Mouse (Mus musculus) bone marrow macrophage, adult 2 months (primary cell): ENCODE data around the gene Slc6a11. TPM values are rescaled to one million over a fixed set of nuclear protein-coding genes. Genes with fewer than 3 reads are reported as not detected.

Experiments
- H3K27ac ChIP-seq: 2 replicates; pipeline ENCODE4 v1.5.1; 2012; ENCODE audit warnings: low read depth, low read length; ENCODE audit not compliant: insufficient read depth
- H3K4me1 ChIP-seq: 2 replicates; pipeline ENCODE4 v1.6.1; 2012; ENCODE audit warnings: low read length; ENCODE audit not compliant: control insufficient read depth, insufficient read depth
- H3K4me3 ChIP-seq: 2 replicates; pipeline ENCODE4 v1.5.1; 2012; ENCODE audit warnings: mild to moderate bottlenecking, low read length, moderate library complexity; ENCODE audit not compliant: insufficient read depth
- CTCF ChIP-seq: IDR thresholded peaks from 2 replicates; pipeline ENCODE4 v1.5.1; 2012; ENCODE audit warnings: low read depth, mild to moderate bottlenecking, low read length, moderate library complexity
- POLR2A ChIP-seq: IDR thresholded peaks from 2 replicates; pipeline ENCODE4 v1.6.1; 2012; ENCODE audit warnings: mild to moderate bottlenecking, low read depth, low read length, borderline replicate concordance
- polyA plus RNA-seq: library from polyadenylated mRNA; stranded (reverse); fragments of >200 nt; gene quantifications from 2 replicates; pipeline ENCODE4 v1.2.4, GENCODE M21; 2012; ENCODE audit not compliant: missing spikeins, insufficient read depth, insufficient read length

The Slc6a11 gene
- polyA plus RNA-seq, 1 experiment = not detected

DNA sequence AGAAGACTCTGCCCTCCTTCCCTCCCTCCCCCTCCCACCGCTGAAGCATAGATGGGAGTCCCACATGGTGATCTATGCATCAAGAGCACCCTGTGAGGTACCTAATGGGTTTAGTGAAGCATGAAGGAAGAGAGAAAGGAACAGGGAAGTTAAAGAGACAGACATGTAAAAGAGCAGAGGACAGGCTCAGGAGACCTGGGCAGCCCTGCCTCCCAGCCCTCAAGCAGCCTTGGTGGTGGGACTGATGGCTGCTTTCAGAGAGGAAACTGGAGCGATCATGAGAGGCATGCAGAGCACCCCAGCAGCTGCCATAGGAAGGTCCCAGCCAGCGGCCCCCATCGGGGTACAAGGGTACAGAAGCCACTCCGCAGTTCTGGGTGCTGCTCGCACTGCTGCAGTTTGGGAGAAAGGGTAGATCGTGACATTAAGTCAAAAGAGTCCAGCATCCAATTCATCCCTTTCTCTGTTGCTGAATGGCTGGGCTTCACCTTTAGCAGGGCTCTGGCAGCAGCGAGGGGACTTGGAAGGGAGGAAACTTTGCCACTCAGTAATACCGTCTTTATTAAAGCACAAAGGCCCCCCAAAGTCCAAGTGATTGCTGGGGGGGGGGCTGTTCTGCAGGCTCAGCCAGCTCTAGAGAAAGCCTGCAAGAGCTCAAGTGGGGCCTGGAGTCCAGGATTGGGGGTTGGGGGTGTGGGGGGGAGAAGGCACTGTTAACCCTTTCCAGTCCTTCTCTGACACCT is 43.5 kb downstream of the Slc6a11 start:
- Histone ChIP-seq H3K4me3 (no peak overlapping the region), H3K27ac (no peak overlapping the region), H3K4me1 (no peaks in the 10 kb centered on the region)
- TF ChIP-seq CTCF (no peak), POLR2A (no peak)

DNA sequence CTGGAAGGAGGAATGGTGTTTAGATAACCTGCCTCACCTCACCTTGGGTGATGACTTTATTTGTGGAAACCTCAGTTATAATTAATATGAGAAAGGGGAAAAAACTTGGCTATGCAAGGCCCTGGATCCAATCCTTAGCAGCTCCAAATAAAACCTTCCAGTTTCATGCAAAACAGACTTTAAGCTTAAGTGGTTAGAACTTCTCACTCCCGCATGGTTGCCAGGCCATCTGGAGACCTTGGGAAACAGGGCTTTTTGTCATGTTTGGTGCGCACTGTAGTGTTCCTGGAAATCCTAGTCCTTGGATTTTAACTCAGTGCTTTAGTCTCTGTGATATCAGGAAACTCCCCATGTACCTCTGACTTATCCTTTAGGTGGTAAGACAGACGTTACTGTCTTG is 47.1 kb downstream of the Slc6a11 start:
- TF ChIP-seq POLR2A (no peak), CTCF (no peak)
- Histone ChIP-seq H3K4me3 (no peak overlapping the region), H3K27ac (no peak overlapping the region), H3K4me1 (no peaks in the 10 kb centered on the region)

DNA sequence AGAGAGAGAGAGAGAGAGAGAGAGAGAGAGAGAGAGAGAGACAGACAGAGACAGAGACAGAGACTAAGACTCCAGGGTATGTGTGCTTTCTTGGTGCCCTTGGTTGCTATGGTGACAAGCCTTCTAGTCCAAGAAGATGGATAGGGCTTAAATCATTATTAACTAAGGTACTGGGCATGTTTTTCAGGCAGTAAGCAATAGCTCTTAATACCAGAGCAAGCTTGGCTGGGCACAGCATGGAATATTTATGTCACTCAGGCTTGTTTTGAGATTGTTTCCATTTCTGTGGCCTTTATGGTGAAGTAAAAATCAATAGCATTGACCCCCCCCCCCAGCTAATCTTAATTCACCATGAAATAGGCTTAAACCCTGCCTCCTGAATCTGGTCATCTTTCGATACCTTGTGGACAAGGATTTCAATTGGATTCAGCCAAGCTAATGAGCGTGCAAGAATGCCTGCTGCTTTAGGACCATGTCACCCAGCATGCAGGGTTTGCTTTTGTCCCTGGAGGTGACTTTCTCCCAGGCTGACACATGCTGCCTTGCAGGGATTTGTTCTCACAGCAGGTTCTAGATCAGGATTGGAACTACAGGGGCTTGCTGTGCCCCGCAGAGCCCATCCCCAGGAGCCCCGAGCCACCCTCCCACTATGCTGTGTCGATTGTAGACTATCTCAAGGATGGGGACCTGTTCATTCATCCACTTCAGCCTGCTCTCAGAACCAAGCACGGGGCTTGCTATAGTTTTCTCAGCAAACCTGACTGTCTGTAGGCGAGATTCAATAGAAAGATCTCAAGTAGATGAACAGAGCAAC is 51.5 kb downstream of the Slc6a11 start:
- Histone ChIP-seq H3K27ac (no peak overlapping the region), H3K4me3 (no peak overlapping the region), H3K4me1 (no peaks in the 10 kb centered on the region)
- TF ChIP-seq CTCF (no peak), POLR2A (no peak)

DNA sequence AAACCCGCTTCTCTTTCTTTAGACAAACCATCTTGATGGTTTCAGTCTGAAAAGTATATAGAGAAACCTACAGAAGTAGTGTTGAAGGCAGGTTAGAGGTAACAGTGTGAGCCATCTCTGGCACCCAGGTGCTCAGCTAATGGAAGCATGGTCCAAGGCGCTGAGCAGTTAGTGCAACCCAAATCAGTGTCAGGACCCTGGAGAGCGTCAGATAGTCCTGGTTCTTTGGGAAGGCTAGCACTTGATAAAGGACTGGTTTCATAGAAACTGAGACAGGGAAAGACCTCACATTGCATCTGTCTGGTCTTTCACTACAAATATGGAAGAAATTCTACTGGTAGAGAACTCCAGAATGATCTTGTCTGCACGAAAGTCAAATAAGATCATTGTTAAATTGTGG is 56.1 kb downstream of the Slc6a11 start:
- TF ChIP-seq CTCF (no peak), POLR2A (no peak)
- H3K27ac ChIP-seq = no peak overlapping the region
- H3K4me1 ChIP-seq = no peaks in the 10 kb centered on the region
- H3K4me3 ChIP-seq = no peak overlapping the region

DNA sequence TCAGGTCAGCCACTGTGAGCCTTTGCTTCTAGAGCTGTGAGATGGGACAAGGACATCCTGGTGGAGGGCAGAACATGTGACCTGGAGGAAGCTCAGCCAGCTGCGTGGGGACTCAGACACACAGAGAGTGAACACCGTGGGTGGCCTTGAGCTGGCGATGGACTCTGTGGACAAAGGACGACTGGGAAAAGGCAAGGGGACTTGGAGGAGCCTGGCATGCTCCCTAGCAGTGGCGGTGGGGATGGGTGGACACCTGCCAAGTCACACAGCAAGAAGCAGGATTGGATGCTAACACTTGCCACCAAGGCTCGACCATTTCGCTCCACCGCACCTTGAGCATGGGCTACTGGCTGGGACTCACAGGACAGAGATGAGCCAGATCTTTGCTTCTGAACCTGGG is 57.8 kb downstream of the Slc6a11 start:
- no peak overlapping the region for H3K27ac ChIP-seq
- TF ChIP-seq POLR2A = no peak
- TF ChIP-seq CTCF = no peak

DNA sequence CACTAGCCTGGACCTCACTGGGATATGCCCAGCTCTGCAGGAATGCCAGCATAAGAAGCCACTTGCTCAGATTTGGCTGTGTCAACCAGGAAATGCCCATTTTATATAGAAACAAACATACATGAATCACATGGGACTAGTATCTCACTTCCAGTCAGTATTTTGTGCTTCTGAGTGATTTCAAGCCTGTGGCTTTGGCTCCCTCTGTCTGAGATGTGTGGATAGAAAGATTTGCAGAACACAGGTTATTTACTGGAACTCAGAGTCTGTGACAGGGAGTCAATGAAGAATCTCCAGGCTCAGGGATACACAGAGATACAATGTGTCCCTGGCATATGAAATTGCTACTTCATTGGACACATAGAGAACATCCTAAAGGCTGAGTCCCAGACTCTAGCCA is 65.0 kb downstream of the Slc6a11 start:
- Histone ChIP-seq H3K27ac (no peak overlapping the region), H3K4me1 (no peaks in the 10 kb centered on the region), H3K4me3 (no peak overlapping the region)
- TF ChIP-seq CTCF (no peak), POLR2A (no peak)

More for the DNA sequence above, 57.8 kb downstream of the Slc6a11 start:
- no peaks in the 10 kb centered on the region for H3K4me1 ChIP-seq
- no peak overlapping the region for H3K4me3 ChIP-seq

DNA sequence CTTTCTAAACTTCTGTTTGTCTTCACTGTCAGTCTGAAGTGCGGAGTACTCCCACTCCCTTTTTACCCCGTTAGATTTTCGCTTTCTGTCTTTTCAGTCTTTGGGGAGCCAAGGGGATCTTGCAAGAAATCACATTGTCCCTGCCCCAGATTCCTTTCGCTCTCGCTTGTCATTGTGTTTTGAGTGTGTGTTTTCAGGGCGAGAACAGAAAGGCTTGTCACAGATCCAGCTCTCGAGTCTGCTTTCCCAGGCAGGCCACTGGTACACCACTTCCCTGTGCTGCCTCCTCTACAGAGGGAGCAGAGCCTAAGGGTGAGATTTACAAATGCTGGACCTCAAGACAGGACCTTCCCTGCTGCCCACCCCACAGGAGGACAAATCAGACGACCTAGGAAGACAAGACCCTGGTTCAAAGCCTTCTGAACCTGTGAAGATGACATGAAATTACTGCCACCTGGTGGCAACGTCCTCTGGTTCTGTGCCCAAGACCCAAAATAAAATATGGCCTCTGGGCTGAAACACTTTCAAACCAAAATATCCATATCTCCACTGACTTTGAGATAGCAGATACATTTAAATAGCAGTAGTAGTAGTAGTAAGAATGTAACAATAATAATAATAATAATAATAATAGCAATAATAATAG is 68.3 kb downstream of the Slc6a11 start:
- Histone ChIP-seq H3K4me3 (no peak overlapping the region), H3K27ac (no peak overlapping the region), H3K4me1 (no peaks in the 10 kb centered on the region)
- TF ChIP-seq POLR2A = no peak
- no peak for TF ChIP-seq CTCF

DNA sequence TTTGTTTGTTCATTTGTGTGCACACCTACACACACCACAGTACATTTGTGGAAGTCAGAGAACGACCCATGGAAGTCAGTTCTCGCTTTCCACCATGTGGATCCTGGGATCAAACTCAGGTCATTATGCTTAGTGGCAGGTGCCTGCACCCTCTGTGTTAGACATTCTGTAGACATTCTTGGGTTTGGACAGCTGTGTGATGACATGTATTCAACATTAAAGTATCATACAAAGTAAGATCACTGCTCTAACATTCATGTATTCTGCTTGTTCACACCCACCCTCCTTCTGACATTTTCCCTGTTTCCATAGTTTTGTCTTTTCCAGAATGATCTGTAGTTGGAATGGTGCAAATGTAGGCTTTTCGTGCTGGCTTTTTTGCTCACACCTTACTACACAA is 73.5 kb downstream of the Slc6a11 start:
- TF ChIP-seq CTCF (no peak), POLR2A (no peak)
- no peaks in the 10 kb centered on the region for H3K4me1 ChIP-seq

DNA sequence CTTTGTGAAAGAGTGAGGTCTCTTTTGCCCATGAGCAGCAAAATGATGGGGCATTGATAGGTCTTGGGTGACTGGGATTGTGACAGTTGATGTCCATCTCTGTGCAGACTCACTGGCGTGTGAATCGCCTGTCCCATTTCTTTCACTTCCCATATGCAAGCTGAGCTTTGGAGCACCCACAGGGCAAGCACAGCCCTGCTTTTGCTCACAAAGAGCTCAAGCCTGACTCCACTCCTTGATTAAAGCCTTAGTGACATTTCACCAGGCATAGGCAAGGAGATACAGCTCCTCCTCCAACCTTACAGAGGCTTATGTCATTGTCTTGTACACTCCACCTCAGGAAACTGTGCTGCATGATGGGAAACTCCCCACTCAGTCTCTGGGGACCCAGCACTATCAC is 77.3 kb downstream of the Slc6a11 start:
- no peak overlapping the region for H3K4me3 ChIP-seq
- H3K27ac ChIP-seq = no peak overlapping the region
- no peaks in the 10 kb centered on the region for H3K4me1 ChIP-seq
- no peak for TF ChIP-seq CTCF
- TF ChIP-seq POLR2A = no peak

More for the DNA sequence above, 73.5 kb downstream of the Slc6a11 start:
- Histone ChIP-seq H3K4me3 (no peak overlapping the region), H3K27ac (no peak overlapping the region)

DNA sequence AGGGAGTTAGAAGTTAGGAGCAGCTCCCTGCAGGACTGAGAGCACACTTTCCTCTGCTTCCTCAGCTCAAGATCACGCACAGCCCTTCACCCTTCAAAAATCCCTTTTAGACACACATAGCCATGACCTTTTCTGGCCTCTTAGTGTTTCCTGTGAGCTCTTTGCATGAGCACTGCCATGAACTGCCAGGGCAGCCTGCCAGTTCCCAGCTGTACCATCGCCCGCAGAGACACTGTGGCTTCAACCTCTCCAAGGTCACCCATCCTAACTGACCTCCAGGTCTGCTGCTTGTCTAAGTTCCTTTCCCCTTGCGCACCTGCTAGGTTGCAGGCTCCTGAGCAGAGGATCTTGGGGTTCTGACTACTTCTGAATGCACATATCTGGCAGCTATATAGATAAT is 83.4 kb downstream of the Slc6a11 start:
- no peaks in the 10 kb centered on the region for H3K4me1 ChIP-seq
- H3K4me3 ChIP-seq = no peak overlapping the region
- TF ChIP-seq POLR2A = no peak
- TF ChIP-seq CTCF = no peak
- H3K27ac ChIP-seq = no peak overlapping the region
